Mouse (Mus musculus): ENCODE results near the gene Clptm1. TPM values are rescaled to one million over a fixed set of nuclear protein-coding genes. Genes with fewer than 3 reads are reported as not detected.

The Clptm1 gene
- polyA plus RNA-seq, 1 experiment from 2014 or later: 97.5 TPM

DNA sequence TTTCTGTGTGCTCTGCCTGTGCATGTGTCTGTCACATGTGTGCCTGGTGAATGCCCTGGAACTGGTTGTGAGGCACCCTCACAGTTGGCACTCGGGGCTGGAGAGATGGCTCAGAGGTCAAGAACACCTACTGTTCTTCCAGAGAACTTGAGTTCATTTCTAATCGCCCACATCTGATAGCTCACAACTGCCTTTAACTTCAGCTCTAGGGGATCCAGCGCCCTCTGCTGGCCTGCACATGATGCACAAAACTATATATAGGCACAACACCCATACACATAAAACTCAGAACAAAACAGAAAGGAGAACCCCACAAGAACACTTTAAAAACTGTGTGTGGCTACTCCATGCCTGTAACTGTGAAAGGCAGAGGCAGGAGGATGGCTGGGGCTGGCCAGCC, 75.6 kb downstream of the Clptm1 start:
- no peak overlapping the region for H3K9ac ChIP-seq (replicated peaks)
- H3K36me3 ChIP-seq: peaks cover 100% of the 10 kb centered on the region
- no peak overlapping the region for H3K4me3 ChIP-seq (replicated peaks)
- H3K27me3 ChIP-seq: no peaks in the 10 kb centered on the region
- 53% methylated on average over 3 of the region's 3 CpGs for WGBS
- no peaks in the 10 kb centered on the region for H3K9me3 ChIP-seq
- ATAC-seq: no peak
- H3K27ac ChIP-seq: no peak overlapping the region
- H3K4me2 ChIP-seq (replicated peaks): no peak overlapping the region
- H3K4me1 ChIP-seq (replicated peaks): no peaks in the 10 kb centered on the region

DNA sequence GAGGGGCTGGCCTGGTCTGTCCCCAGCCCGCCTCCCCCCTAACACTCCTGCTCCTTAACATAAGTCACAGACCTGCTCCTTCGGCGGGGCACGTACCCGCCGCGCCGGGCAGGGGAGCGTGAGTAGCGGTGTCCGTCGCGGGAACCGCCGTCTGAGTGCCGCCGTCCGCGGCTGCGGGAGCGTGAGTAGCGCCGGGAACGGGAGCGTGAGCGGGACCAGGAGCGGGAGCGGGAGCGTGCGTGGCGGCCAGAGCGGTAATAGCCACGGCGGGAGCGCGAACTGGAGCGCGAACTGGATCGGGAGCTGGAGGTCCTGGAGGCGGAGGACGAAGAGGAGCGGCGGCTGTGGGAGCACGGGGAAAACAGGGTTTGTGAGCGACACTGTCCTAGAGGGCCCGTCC, 78.6 kb downstream of the Clptm1 start:
- WGBS: 78% methylated on average over 46 of the region's 46 CpGs
- Histone ChIP-seq H3K9ac (replicated peaks) (no peak overlapping the region), H3K4me1 (replicated peaks) (no peaks in the 10 kb centered on the region), H3K36me3 (peaks cover 97% of the 10 kb centered on the region), H3K4me2 (replicated peaks) (no peak overlapping the region), H3K9me3 (no peaks in the 10 kb centered on the region), H3K4me3 (replicated peaks) (no peak overlapping the region), H3K27me3 (no peaks in the 10 kb centered on the region), H3K27ac (no peak overlapping the region)
- ATAC-seq: no peak

Other genes starting within 250 kb of the Clptm1 start
- 13.9 and 16.3 TPM in 2 replicates for gene Mark4, start 206.2 kb downstream of the Clptm1 start, polyA plus RNA-seq (2015; fragmentation: Nextera tagmentation; extraction: Ambion mirVana)
- gene Exoc3l2, start 201.7 kb downstream of the Clptm1 start, polyA plus RNA-seq (2015; fragmentation: Nextera tagmentation; extraction: Ambion mirVana): 0.24 and 0.32 TPM in 2 replicates
- gene Bloc1s3, start 156.7 kb downstream of the Clptm1 start, polyA plus RNA-seq (2015; fragmentation: Nextera tagmentation; extraction: Ambion mirVana): 2.9 and 4.5 TPM in 2 replicates
- gene Trappc6a, start 156.6 kb downstream of the Clptm1 start, polyA plus RNA-seq (2015; fragmentation: Nextera tagmentation; extraction: Ambion mirVana): 36.6 and 43.3 TPM in 2 replicates
- gene Nkpd1, start 147.2 kb downstream of the Clptm1 start, polyA plus RNA-seq (2015; fragmentation: Nextera tagmentation; extraction: Ambion mirVana): 0.08 and 0.11 TPM in 2 replicates
- 25.7 and 37.0 TPM in 2 replicates for gene Ppp1r37, start 102.0 kb downstream of the Clptm1 start, polyA plus RNA-seq (2015; fragmentation: Nextera tagmentation; extraction: Ambion mirVana)
- 0.26 and 0.31 TPM in 2 replicates for gene Zfp296, start 87.7 kb downstream of the Clptm1 start, polyA plus RNA-seq (2015; fragmentation: Nextera tagmentation; extraction: Ambion mirVana)
- 134 and 138 TPM in 2 replicates for gene Gemin7, start 87.4 kb downstream of the Clptm1 start, polyA plus RNA-seq (2015; fragmentation: Nextera tagmentation; extraction: Ambion mirVana)
- gene Clasrp, start 60.5 kb downstream of the Clptm1 start, polyA plus RNA-seq (2015; fragmentation: Nextera tagmentation; extraction: Ambion mirVana): 54.0 and 65.0 TPM in 2 replicates
- 3.8 and 4.1 TPM in 2 replicates for gene Relb, start 35.6 kb downstream of the Clptm1 start, polyA plus RNA-seq (2015; fragmentation: Nextera tagmentation; extraction: Ambion mirVana)
- gene Apoc2, start 12.9 kb upstream of the Clptm1 start, polyA plus RNA-seq (2015; fragmentation: Nextera tagmentation; extraction: Ambion mirVana): 0.23 TPM in 1 of 2 replicates, not detected in the other
- not detected in 2 replicates for gene Gm44805, start 16.4 kb upstream of the Clptm1 start, polyA plus RNA-seq (2015; fragmentation: Nextera tagmentation; extraction: Ambion mirVana)
- gene Apoc4, start 16.4 kb upstream of the Clptm1 start, polyA plus RNA-seq (2015; fragmentation: Nextera tagmentation; extraction: Ambion mirVana): not detected in 2 replicates
- 0.94 and 1.0 TPM in 2 replicates for gene Apoc1, start 27.6 kb upstream of the Clptm1 start, polyA plus RNA-seq (2015; fragmentation: Nextera tagmentation; extraction: Ambion mirVana)
- gene Apoe, start 34.2 kb upstream of the Clptm1 start, polyA plus RNA-seq (2015; fragmentation: Nextera tagmentation; extraction: Ambion mirVana): 173 and 194 TPM in 2 replicates
- 105 and 125 TPM in 2 replicates for gene Tomm40, start 50.4 kb upstream of the Clptm1 start, polyA plus RNA-seq (2015; fragmentation: Nextera tagmentation; extraction: Ambion mirVana)
- gene Nectin2, start 85.5 kb upstream of the Clptm1 start, polyA plus RNA-seq (2015; fragmentation: Nextera tagmentation; extraction: Ambion mirVana): 40.6 and 48.0 TPM in 2 replicates
- gene Bcam, start 106.0 kb upstream of the Clptm1 start, polyA plus RNA-seq (2015; fragmentation: Nextera tagmentation; extraction: Ambion mirVana): 5.2 and 6.4 TPM in 2 replicates
- 0.32 TPM in 1 of 2 replicates, not detected in the other for gene Cblc, start 131.8 kb upstream of the Clptm1 start, polyA plus RNA-seq (2015; fragmentation: Nextera tagmentation; extraction: Ambion mirVana)
- gene Bcl3, start 157.7 kb upstream of the Clptm1 start, polyA plus RNA-seq (2015; fragmentation: Nextera tagmentation; extraction: Ambion mirVana): 0.27 and 0.88 TPM in 2 replicates
- gene Gm19345, start 187.0 kb upstream of the Clptm1 start, polyA plus RNA-seq (2015; fragmentation: Nextera tagmentation; extraction: Ambion mirVana): 5.7 and 6.6 TPM in 2 replicates
- 0.54 and 0.62 TPM in 2 replicates for gene Ceacam16, start 196.3 kb upstream of the Clptm1 start, polyA plus RNA-seq (2015; fragmentation: Nextera tagmentation; extraction: Ambion mirVana)
- gene Ceacam19, start 222.9 kb upstream of the Clptm1 start, polyA plus RNA-seq (2015; fragmentation: Nextera tagmentation; extraction: Ambion mirVana): not detected in 2 replicates

Measured in midbrain, embryonic 13.5 days (tissue).